Mouse (Mus musculus) T-helper 1 cell (primary cell): ENCODE data around the gene Cpox.

Experiments used
- in situ Hi-C: fragments of 300-600 bp; cut with MboI, MseI; formaldehyde crosslinking; loops from one replicate; pipeline ENCODE4 v1.15.1; 2025; ENCODE audit warnings: high pct_unique_total_duplicates

Gene Cpox

DNA sequence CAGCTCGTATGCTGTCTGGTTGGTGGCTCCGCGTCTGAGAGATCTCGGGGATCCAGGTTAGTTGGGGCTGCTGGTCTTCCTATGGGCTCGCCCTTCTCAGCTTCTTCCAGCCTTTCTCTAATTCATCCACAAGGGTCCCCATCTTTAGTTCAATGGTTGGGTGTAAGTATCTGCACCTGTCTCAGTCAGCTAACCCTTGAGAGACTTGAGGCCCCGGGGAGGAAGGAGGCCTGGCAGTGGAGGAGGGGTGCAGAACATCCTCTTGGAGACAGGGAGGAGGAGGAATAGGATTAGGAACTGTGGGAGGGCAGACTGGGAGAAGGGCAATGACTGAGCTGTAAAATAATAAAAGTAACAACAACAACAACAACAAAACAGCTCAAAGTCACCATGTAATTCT lies 30.1 kb downstream of the Cpox start:
- in situ Hi-C loops = loop anchor here (10.0 kb wide), 1 partner anchor 185 kb away; no protein-coding TSS in a partner anchor

DNA sequence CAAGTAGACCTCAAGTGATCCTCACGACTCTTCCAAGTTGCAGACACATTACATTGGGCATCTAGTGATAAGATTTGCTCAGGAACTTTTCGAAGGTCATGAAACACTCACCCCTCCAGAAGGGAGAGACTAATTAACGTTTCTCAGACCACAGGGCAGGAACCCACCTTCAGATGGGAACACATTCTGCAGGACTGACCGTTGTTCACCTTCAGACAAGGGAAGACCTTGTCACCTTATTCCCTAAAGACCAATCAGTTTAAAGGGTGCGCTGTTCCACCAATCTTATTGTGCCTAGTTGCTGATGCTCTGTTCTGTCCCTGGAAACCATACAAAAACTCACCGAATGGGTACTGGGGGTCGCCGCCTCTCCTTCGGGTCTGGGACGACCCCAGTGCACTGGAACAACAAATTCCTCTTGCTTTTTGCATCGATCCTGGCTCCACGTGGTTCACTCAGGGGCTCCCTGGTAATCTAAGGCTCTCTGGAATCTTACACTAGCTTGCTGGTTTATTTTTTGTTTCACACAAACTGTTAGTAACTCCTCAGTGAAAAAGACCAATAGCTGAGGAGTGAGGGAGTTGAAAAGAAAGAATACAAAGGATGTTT lies 30.8 kb downstream of the Cpox start:
- in situ Hi-C loops = loop anchor here (10.0 kb wide), 1 partner anchor 186 kb away; no protein-coding TSS in a partner anchor

- in situ Hi-C loops = loop anchor here (10.0 kb wide), 1 partner anchor 187 kb away; no protein-coding TSS in a partner anchor
Observed at GRCm38 (mm10) chr16:58701779-58702178, 31.7 kb downstream of the Cpox start.

DNA sequence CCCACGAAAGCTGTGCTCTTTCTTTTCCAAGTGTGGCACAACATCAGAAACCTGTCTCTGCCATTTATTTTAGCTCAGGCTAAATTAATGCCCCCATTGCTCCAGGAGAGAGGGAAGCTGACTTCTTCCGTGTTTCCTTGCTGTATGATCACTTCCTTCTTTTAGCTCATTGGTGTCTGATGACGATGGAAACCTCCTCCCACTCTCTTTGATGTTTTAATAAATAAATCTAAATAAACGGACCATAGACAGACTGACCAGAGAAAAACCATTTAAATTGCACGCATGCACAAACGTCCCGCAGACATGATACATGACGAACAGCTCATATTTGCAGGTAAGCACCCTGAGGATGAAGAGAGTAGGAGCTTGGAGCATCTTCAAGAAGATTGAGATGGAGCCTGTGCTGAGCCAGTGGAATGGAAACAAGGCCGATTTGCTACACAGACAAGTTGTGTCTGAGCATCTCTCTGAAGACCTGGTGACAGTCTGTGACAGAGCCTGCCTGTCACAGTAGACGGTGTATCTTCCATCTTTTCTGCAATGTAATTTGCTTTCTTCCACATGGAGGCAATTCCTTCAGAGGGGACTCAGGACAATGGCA lies 32.3 kb downstream of the Cpox start:
- in situ Hi-C loops = loop anchor here (10.0 kb wide), 1 partner anchor 188 kb away; no protein-coding TSS in a partner anchor

- in situ Hi-C loops = loop anchor here (10.0 kb wide), 1 partner anchor 189 kb away; no protein-coding TSS in a partner anchor
Observed at GRCm38 (mm10) chr16:58703382-58704124, 33.5 kb downstream of the Cpox start.

- in situ Hi-C loops = loop anchor here (10.0 kb wide), 1 partner anchor 190 kb away; no protein-coding TSS in a partner anchor
Observed at GRCm38 (mm10) chr16:58704999-58705398, 34.9 kb downstream of the Cpox start.

DNA sequence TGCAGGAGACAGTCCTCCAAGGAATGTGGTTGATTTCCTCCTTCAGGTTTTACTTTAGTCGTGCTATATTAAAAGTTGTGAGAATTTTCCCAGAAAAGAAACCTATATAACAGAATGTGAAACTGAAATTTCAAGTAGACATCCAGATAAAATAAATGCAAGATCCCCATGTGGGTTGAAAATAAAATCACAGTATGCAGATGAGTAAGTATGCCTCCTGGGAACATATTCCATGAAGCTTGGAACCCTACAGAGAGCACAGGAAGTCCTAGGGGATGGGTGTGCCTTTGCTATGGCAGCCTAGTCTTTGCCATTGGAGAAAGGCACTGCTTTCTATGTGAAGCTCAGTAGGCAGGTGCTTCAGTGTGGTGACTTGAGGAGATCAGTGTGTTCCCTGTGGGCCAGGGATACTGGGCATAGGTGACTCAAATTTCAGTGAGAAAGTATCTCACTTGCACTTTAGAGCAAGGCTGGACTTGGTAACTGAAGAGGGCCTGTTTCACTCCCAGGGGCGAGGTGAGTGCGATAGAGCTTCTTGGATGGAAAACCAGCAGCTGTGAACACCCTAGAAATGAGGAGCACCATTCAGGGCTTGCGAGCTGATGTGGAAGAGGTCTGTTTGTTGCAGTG lies 37.3 kb downstream of the Cpox start:
- in situ Hi-C loops = loop anchor here (10.0 kb wide), 1 partner anchor 193 kb away; no protein-coding TSS in a partner anchor

DNA sequence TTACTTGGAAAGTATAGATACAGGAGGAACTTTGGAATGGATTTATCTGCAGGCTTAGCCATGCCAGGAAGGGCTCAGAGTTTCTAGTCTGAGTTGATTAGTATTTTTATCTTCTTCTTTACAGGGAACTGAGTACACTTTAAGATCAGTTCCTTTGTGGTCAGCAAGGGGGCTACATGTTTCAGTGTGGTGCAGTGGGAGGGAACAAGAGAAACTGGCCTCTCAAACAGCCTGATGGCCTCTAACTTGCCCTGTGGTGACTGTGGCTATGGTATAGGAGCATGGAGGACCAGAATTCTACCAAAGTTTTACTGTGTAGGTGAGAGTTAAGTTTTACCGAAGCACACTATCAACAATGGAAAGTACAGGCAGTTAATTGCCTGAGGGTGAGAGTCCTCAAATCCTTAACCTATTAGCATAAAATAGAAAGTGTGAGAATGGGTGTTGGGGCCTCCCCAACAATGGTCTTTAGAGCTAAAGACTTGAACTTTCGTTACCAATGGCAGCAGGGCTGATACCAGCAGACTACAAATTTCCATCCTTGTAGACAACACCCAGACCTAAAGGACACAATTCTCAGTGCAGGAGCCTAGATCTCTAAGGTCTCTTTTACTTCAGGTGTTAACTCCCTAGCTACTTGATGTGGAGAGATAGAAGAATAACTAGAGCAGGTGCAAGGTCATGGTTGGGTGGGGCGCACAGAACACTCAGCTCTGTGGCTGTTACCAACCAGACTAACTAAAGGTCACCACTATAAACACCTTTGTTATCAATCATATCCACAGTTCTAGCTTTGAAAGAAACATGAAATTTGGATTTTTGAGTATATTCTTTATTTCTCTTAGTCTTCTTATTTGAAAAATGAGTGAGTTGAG lies 38.7 kb downstream of the Cpox start:
- in situ Hi-C loops = loop anchor here (10.0 kb wide), 1 partner anchor 194 kb away; no protein-coding TSS in a partner anchor

GRCm38 (mm10) chr16:58709536-58709935 lies 39.4 kb downstream of the Cpox start:
- in situ Hi-C loops = loop anchor here (10.0 kb wide), 1 partner anchor 195 kb away; no protein-coding TSS in a partner anchor

DNA sequence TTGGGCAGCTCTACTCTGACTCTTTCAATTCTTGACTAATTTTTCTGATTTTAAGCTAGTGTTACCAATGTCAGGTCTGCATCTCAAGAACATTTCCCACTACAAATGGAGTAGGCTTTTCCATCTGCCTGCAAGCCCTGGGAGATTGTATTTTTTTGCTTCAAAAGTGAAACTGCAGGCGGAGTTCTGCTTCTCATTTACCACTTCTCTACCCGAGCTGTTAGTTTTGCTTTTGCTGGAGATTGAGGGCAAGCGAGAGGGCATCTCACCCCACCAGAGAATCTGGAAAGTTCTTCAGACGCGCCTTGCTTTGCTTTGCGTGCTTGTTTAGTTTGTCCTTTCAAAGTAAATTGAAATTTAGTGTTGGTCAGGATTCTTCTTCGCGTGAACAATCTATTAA lies 42.1 kb downstream of the Cpox start:
- in situ Hi-C loops = no loop called here

DNA sequence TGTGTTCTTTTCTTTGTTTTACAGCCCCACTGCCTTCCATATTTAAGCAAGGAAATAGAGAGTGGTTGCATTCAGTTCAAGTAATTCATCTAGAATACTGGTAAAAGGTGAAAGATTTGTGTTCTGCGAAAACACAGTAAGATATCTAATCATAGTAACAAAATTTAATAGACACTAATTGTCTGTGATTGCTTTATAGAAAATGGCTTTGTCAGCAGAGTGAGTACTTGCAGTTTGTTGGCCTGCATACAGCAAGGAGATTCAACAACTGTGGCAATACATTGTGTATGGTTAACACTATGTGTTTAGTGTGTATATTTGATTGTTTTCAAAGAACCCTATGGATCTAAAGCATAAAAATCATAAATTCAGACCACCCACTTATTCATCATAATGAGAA lies 43.0 kb downstream of the Cpox start:
- in situ Hi-C loops = no loop called here

DNA sequence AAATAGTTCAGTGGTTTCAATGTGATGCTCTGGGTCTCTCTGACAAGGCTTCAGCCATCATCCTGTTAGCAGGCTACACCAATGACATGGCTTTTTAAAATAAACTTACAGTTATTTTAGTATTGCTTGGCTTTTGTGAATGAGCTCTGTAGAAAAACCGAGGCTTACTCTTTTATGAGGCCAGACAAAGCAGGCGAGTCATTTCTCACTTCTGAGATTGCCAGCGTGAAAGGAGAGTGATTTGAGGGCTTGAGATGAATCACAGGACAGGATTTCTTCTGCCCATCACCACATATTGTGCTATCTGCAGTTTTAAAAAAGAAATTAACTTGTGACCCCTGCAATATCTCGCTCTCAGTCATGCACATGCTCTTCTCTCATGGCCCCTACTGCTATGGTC lies 44.9 kb downstream of the Cpox start:
- in situ Hi-C loops = no loop called here

DNA sequence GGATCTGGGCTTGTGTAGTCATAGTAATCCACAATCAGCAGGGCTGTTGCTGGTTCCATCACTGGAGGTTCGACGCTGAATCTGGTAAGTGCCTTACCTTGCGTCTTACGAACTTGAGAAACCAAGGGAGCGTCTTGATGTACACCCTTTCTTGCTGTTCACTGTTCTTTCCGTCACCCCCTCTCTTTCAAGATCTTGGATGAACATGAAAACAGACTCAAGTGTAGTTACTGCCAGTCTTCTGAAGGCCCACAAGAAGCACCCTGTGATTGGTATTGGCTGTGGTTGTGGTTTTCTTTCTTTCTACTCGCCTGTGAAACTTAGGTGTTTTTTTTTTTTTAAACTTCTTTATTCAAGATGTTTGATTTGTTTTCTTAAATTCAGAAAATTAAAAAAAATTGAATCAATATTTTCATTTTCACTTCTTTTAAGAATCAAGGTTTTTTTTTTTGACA lies 48.6 kb downstream of the Cpox start, which contains the start of gene Gpr15:
Gene Gpr15, minus strand, starts transcription at position 405 of the 455 bp plus-strand sequence.
- in situ Hi-C loops = no loop called here

- in situ Hi-C loops = no loop called here
Observed at GRCm38 (mm10) chr16:58722292-58722691, 52.2 kb downstream of the Cpox start.

DNA sequence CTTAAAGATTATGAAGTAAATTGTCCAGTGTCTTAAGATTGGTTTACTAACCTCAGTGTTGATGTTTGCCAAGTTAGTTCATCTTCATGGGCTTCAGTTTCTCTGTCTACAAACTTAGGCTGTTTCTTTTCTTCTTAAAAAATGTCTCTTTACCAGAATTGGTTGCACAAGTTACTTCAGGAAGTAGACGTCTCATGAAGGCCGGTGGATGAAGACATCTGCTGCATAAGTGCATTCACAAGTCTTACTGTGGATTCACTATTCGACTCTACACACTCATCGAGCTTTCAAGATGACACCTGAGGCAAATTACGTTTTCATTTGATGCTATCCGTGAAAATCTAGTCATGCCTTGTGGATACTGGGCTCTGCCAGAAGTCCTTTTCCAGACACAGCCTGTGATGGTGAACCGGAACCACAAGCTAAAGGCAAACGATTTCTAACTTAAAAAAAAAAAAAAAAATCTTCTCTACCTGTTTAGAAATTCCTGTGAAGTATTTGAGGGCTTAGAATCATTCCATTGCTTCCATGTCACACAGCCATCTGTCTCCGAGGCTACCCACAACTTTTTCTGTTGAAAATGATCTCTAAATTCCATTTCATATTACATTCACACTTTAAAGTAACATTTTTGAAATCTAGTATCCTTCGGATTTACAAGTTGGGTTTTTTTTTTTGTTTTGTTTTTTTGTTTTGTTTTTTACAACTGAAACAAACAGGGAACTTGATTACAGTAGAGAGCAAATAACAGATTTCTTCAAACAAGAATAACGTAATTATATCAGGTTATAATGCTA lies 56.8 kb downstream of the Cpox start:
- in situ Hi-C loops = no loop called here

DNA sequence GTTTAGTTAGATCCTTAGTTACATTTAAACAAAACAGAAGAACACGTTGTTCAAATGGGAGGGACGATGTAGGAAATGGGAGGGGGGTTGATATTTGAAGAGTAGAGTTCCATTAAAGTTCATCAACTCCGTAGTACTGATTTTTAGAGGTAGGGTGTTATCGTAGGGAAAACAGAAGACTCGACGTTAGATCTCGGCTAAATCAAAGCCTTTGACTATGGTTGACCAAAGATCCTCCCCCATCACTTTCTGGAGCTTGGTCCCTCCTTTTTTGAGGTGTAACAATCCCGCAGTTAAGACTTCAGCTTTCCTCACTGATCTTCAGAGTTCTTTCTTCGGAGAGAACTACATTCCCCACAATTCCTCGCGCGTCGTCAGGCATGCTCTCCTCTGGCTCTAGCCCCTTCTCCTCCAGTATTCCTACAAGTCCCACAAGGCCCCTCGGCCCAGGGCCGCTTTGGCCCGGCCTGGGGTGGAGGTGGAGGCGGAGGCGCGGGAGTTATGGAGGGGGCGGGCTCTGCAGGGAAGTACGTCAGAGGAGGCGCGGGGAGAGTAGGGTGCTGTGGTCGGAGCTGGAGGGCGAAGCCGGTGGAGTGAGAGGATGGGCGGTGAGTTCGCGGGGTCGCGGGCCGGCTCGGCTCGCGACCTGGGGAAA lies 57.5 kb downstream of the Cpox start, which contains the start of gene Cldnd1:
Gene Cldnd1, plus strand, starts transcription at position 434 of the 655 bp plus-strand sequence.
- in situ Hi-C loops = no loop called here

DNA sequence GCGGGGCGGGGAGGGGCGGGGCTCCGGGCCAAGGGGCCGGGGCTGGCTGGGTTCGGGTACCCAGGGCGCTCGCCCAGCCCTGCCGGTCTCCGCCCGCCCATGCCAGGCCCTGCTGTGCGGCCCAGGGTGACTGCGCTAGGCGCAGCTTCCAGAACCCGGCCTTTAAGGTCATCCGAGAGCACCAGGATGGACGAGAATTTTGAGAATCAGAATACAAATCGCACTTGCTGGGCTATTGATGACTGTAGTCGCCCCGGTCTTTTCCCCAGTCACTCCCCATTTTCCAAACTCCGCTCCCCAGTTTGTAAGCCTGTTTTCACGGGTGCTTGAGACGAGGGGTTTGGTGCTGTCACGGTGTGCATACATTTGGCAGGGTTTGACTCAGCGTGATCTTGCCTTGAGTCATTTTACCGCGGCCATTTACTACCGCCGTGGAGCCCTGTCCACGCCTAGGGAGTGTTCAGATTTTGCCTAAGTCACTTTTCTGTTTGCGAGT lies 58.1 kb downstream of the Cpox start:
- in situ Hi-C loops = no loop called here

DNA sequence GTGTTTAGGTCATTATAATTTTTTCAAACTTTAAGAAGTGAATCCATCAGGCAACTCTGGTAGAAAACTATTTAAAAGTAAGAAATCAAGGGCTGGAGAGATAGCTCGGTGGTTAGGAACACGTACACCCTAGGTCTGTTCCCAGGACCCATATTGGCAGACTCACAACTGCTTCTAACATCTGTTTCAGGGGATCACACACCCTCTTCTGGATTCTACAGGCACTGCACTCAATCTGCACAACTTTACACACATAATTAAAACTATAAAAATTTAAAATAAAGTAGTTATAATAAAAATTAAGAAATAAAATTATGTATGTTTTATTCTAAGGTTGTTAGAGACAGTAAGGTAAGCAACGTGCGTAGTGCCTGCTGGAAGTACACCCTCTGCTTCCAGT lies 68.1 kb downstream of the Cpox start:
- in situ Hi-C loops = no loop called here

DNA sequence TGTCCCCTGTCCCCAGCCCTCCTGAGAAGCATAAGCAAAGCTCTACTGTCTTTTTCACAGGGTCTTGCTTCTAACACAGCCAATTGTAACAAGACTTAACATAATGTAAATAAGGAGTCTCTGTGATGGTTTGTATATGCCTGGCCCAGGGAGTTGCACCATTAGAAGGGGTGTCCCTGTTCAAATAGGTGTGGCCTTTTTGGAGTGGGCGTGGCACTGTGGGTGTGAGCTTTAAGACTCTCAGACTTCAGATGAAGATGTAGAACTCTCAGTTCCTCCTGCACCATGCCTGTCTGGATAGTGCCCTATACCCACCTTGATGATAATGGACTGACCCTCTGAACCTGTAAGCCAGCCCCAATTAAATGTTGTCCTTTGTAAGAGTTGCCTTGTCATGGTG lies 68.7 kb downstream of the Cpox start:
- in situ Hi-C loops = no loop called here
